Mouse (Mus musculus) bone marrow macrophage, adult 2 months (primary cell): ENCODE data around the gene Ccdc42.

Source experiments
- CTCF ChIP-seq: IDR thresholded peaks from 2 replicates; pipeline ENCODE4 v1.5.1; 2012; ENCODE audit warnings: low read depth, mild to moderate bottlenecking, low read length, moderate library complexity
- POLR2A ChIP-seq: IDR thresholded peaks from 2 replicates; pipeline ENCODE4 v1.6.1; 2012; ENCODE audit warnings: mild to moderate bottlenecking, low read depth, low read length, borderline replicate concordance

- TF ChIP-seq CTCF, result no peak
- TF ChIP-seq POLR2A, result no peak
Observed at GRCm38 (mm10) chr11:68580566-68580965, 6.3 kb upstream of the Ccdc42 start.
